Mouse (Mus musculus) frontal cortex, adult 2 months (tissue): ENCODE data around the gene Aktip. TPM values are rescaled to one million over a fixed set of nuclear protein-coding genes. Genes with fewer than 3 reads are reported as not detected.

Experiments used
- DNase-seq, 2 experiments: peaks; one replicate each; pipeline ENCODE4 v3.0.0; 2022; ENCODE audit warnings: low spot score in 1 of 2; ENCODE audit errors: extremely low spot score in 1 of 2
- polyA plus RNA-seq: library from polyadenylated mRNA; depleted of rRNA; stranded (reverse); fragments of >200 nt; gene quantifications from 2 replicates; pipeline ENCODE4 v1.2.3, GENCODE M21; 2012

Aktip gene
- polyA plus RNA-seq, 1 experiment: 108 TPM

DNA sequence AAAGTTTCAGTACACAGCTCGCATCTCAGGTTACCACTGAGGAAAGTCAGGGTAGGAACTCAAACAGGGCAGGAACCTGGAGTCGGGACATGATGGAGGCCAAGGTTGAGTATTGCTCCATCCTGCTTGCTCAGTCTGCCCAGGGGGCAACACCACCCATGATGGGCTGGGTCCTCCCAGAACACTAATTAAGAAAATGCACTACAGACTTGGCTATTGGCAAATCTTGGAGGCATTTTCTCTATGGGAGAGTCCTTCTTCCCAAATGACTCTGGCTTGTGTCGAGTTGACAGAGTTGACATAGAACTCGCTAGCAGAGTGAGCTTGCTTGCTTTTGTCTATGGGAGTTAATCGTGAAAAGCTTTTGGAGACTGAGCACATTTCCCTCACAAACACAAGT is 6.8 kb downstream of the Aktip start:
- DNase-seq: no peak

DNA sequence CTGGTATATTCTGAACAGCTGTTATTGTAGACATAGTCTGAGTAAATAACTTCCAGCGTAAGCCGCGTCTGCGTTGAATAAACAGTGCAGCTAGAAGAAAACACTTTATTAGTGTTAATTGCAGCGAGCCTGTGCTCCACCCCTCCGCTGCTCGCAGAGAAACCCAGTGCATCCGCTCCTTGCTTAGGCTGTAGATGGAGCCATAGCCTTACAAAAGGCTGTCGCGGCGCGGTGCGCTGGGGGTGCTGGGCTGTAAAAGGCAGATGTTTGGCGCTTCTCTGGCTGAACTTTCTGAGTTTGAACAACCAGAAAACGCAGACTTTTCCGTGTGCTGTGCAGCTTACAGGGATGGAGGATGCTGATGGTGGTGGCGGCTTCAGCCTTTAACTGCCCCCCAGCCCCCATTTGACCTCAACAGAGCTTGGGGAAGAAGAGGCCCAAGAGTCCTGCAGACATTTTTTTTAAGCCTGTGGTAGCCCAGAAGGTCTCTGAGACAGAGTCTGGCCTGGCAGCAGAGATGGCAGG is 8.9 kb downstream of the Aktip start:
- DNase-seq: peak in 1 of 2 experiments; percentile 77

DNA sequence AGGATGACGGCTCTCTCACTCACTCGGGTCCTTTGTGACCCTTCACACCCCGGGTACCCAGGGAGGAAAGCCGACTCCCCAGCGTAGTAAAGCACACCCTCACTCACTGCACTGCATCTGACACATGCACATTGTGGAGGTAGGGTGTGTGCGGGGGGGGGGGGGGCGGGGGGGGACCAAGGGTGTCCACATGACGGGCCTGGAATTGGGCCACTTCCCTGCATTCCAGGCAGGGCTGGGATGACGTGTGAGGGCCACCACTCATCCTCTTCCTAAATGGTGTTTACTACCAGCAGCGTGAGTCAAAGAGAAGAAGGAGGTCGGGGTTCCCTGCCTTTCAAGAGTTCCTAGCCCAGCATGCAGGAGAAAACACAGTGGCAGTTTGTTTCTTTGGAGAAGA is 11.6 kb downstream of the Aktip start:
- no peak for DNase-seq

DNA sequence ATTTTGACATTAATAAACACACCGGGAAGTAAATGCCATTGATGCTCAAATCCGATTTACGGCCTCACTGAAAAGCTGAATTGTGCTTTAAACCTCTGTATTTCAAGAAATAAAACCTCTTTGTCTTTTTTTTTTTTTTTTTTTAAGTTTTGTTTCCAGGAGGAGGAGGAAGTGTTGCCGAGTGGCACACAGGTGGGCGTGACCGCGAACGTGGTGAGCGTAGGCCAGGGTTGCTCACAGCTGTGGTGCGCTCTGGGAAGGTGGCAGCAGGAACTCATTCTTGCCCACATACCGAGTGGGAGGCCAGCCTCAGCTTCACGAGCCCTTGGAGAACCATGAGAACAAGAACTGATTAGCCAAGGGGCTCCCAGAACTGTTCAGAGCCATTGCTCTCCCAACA is 13.4 kb downstream of the Aktip start:
- no peak for DNase-seq

DNA sequence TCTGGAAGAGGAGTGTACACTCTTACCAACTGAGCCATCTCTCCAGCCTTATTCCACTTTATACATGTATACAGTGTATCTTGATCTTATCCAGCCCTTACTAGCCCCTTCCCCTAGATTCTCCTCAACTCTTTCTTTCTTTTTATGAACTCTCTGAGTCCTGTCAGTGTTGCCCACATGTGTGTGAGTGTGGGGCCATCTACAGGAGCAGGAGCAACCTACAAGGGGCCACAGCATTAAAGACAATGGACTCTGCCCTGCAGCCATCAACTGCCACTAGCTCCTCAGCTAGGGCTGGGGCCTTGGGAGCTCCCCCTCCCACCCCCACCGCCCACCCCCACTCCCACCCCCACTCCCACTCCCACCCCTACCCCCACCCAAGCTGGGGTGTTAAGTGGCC is 22.1 kb downstream of the Aktip start:
- no peak for DNase-seq

DNA sequence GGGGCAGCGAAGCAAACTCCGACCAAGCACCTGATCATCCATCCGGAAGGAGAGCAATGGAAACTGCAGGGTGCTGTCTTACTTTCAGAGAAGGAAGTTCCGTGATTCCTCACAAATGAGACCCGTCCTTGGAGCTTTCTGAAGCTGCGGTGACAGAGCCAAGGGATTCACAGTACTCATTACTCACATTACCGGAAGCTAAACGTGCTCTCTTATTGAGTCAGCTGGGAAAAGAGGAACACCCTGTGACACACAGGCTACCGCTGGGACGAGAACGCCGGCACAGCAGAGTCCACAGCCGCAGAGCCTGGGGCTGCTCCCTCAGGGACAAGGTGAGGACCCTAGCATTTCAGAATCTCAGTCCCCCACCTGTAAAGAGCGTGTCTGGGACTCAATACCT is 23.6 kb downstream of the Aktip start:
- DNase-seq: no peak

DNA sequence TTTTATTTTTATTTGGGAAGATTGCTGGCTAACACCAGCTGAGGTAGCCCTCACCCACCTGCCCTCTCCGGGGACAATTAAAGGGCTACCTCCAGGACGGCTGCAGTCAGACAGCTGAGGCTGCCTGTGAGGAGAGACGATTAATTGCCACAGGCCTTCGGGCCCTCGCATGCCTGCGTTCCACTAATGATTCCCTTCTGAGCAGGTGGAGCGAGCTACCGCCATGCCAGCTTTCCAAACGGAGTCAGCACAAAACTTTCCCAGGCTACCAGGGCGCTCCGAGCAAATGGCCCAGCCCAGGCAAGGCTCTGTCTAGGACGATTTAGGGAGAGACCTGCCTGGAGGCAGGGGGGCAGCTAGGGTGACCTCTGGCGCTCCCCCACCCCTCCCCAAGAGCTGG is 28.2 kb downstream of the Aktip start:
- no peak for DNase-seq

DNA sequence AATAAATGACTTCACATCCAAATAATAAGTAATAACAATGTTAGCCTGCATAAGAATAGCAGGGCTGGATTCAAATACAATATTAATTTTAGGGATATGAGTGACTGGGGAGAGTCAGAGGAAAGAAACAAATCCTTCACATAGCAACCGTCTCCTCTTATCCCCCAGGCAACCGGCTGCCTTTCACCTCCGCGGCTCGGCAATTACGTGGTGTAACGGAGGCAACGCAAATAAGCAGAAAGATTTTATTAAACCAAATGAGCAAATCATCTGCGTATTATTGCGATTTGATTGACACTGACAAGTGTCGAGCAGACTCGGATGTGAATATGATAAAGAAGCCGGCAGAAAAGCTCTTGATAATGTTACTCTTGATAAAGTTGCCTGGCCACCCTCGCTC is 28.9 kb downstream of the Aktip start:
- DNase-seq: peak in 1 of 2 experiments; percentile 28

DNA sequence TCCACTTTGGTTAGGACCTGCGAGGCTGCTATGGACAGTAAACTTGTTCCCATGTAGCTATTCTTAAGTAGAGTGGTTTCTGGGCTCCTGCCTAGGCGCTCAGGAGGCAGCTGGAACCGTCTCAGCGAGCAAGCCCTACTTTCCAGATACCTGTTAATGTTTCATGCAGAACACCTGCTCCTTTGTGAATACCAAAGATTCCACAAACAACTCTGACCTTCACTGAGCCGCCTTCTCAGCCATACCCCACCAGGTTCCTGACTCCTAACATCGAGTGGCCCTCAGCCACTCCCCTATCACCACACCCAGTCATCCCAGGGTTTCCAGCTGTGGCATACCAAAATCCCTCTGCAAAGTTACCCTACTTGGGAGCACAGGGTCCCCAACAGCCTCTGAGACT is 29.6 kb downstream of the Aktip start:
- DNase-seq: no peak

DNA sequence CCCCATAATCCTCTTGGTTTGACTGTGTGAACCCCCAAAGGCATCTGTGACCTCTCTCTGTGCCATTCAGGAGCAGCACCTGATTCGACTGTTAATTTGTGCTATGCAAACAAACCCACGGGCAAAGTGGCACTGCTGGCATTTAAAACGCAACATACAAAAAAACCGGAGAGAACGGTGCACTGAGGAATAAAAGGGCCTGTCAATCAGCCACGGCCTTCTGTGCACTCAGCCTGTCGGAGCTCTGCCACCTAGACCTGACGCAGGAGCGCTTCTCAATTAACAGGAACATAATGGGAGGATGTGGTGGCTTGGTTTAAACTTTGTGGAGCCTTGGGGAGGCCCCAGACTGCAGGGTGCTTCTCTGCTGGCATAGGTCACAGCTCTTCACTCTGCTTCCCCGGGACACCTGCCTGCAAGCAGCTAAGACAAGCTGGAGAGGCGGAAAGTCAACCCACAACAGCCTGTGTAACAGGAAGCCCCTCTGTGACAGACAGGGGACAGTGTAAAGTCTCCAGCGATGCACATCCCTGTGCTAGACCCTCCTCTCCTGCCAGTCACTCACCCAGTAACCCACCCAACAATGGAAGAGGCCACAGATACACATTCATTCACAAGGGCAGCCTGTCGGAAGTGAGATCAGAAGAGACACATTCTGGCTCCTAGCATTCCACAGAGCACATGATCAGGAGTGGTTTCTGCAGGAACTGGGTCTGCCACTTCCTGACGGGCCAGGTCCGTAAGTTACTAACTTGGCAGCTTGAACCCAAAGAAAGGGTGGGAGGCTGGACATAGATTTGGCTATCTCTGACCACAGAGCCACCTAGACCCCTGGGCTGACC is 39.6 kb downstream of the Aktip start:
- no peak for DNase-seq

DNA sequence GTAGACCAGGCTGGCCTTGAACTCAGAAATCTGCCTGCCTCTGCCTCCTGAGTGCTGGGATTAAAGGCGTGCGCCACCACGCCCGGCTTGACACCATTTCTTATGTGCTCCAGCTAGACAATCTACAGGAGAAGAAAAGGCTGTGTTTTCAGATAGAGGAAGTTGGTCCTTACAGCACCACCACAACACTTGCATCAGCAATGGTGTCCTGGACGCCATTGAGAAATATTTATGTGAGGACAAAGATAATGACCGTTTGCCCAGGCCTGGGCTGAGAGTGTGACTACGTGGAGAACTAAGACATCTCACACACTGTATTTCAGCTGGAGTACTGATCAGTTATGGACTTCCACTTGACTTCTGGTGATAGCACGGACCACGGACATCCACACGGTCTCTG is 41.2 kb downstream of the Aktip start:
- no peak for DNase-seq

DNA sequence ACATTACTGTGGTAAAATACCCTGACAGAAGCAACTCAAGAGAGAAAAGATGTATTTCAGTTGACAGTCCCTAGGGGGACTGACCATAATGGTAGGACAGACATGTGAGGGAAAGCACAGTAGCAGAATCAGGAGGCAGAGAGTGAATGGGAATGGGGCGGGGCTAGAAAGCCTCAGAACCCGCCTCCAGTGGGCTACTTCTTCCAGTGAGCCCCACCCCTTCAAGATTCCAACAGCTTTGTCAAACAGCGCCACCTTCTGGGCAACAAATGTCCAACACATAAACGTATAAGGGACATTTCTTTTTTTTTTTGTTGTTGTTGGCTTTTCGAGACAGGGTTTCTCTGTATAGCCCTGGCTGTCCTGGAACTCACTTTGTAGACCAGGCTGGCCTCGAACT is 45.2 kb downstream of the Aktip start:
- no peak for DNase-seq

DNA sequence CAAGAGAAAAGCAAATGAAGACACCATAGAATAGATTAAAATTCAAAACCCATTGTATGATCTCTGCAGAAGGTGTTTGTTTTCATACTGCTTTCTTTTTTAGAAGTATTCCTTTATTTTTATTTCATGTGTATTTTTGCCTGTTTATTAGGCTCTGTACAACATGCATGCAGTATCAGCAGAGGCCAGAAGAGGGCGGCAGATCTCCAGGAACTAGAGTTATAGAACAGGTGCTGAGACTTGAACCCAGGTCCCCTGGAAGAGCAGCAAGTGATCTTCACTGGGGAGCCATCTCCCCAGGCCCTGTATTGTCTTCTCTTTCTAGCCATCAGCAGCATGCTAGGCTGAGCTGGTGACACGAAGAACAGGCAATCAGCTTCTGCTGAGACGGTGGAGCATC is 45.9 kb downstream of the Aktip start:
- DNase-seq: no peak

DNA sequence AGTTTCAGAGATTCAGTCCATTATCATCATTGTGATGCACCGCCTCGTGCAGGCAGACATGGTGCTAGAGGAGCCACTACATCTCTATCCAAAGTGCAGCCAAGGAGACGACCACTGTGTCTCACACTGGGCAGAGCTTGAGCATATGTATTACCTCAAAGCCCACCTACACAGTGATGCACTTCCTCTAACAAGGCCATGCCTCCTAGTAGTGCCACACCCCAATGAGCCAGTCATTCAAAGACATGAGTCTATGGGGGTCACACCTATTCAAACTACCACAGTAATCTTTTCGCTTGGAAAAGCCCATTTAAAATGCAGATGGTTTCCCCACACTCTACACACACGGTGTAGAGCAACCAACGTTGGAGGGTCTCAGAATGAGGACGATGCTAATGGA is 48.2 kb downstream of the Aktip start:
- no peak for DNase-seq

DNA sequence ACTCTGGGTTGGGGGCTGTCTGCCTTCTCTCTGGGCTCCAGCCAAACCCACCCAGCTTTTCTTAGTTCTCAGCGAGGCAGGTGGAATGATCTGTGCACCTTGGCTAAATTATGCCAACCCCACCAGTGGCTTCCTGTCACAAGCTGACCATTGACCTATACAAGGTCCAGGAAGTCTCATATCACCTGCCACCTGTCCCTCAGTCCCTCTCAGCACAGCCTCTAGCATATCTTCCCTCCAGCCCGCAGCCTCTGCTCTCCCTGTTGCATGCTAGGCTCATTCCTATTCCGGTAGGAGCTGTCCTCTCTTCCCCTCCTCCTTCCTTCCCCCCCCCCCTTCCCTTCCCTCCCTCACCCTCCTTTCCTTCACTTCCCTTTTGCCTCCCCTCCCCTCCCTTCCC is 50.5 kb downstream of the Aktip start:
- no peak for DNase-seq

DNA sequence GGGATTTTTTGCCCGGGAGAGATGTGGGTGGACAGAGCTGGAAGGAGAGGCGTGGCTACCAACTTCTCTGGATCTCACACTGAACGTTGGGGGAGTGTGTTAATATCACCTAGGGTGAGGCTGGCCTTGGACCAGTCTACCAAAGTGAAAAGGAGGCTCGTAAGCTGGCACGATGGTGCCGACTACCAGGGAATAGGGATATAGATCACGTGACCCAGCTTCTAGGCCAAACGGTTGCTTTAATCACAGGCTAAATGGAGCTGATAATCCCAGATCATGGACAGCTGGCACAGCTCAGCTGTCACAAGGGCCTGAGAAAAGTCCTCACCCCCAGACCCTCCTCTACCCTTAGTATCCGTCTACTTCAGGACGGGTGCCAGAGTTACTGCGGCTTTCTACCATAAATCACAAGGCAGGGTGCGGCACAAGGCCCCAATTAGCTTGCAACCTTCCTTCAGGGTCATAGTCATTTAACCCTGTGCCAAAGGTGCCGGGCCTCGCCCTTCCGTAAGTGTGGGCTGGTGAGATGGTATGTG is 51.1 kb downstream of the Aktip start:
- DNase-seq: no peak

DNA sequence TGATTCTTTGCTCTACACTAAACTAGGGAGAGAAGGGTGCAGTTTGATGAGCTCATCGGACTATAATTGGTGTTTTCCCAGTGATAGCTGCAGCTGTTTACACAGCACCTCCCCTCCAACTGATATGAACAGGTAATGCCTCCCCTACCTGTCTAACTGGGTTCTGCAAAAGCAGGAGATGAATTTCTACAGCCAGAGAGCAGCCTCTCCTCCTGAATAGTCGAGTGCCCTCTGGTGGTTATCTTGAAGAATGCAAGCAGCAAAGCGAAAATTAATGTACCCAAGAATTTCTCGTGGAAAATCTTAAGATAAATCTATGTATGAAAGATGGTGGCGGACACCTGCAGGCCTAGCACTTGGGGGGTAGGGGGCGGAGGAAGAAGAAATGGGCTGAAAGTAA is 52.1 kb downstream of the Aktip start:
- peak in 1 of 2 experiments; percentile 81 for DNase-seq

DNA sequence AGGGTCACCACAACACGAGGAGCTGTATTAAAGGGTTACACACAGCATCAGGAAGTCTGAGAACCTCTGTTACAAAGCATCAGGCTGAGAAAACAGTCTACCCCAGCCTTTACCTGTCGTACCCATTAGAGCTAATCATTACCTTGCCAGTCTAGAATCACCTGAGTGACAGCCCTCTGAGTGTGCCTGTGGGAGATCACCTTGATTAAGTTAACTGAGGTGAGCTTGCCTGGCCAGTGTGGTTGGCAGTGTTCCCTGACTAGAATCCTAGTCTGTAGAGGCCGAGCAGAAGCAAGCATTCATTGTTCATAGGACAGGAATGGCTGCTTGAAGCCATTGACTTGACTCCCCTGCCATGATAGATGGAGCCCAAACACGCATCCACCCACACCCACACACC is 58.9 kb downstream of the Aktip start:
- DNase-seq: no peak

DNA sequence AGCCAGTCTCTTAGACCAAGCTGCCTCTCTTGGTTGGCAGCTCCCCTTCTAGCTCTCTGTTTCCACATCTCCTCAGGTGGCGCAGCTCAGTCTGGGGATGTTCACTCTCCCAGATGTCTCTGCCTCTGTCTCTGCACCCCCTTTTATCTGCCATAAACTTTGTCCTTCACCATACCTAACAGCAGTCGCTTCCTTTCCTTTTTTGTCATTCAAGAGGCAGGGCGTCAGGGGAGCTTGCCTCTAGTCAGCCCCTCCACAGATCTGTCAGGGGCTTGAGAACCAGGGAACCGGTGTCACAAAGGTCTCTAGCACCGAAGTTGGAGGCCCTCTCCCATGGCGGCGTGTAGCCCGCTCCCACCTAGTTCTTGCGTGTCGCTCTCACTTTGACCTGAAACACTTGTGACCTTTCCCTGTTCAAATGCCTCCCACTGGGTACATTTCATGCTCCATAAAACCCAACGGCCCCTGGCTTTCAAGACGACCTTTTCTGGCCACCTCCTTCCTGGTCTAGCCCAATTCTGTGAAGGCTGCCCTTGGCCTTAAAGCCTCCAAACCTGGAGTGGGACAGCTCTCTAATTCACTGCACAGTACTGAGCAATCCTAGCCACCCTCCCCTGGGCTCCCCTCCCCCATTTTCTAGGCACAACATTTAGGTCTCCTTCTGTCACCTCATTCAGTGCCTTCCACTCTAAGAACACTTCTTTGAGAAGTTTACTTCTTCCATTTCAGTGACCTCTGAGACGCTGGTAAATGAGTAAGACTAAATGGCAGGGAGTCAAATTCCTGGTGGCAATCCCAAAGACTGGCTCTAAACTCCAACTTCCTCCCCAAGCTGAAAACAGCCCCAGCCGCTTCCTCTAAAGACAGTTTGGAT is 64.2 kb downstream of the Aktip start:
- DNase-seq: no peak

DNA sequence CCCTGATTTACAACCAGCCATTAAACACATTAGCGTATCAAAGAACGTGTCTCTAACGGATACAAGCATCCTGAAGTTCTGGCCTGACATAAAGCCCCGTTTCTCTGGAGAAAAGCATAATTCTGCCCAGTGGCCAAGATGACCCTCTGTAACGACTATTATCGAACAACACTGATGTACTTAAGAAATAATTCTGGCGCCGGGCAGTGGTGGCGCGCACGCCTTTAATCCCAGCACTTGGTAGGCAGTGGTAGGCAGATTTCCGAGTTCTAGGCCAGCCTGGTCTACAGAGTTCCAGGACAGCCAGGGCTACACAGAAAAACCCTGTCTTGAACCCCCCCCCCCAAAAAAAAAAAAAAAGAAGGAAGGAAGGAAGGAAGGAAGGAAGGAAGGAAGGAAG is 65.1 kb downstream of the Aktip start:
- DNase-seq: no peak

DNA sequence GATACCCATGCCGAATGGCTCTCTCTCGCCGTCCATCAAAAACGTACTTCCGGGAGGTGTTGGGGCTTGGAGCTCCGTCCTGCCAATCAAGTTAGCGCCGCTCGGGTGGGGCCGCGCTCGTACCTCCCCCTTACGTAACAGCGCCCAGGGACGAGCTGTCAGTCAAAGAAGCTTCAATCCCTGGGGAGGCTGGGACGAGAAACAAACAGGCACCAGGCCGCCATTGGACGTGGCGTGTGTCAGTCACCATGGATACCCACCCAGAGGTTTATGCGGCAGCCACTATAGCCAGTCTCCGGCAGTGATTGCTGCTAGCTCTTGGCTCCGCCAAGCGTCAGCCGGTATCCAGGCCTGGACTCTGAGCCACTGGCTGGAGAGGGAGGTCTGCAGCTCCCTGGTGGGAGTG is 65.7 kb downstream of the Aktip start:
- peak; percentile 100 for DNase-seq
